Mouse (Mus musculus): ENCODE data around the gene Top2b.

DNA sequence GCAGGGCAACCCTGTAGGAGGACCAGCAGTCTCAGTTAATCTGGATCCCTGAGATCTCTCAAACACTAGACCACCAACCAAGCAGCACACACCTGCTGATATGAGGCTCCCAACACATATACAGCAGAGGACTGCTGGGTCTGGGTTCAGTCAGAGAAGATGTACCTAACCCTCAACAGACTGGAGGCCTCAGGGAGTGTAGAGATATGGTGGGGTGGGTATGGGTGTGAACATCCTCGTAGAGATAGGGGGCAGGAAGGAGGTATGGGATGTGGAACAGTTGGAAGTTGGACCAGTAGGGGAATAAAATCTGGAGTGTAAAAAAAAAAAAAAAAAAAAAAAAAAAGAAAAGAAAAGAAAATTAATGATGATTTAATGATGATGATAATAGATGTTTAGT is 5.3 kb upstream of the Top2b start:
- TF ChIP-seq ZNF384 (IDR thresholded peaks at IDR 0.05; ENCODE audit: low read depth, low read length) (no peak), CHD2 (IDR thresholded peaks at IDR 0.05; ENCODE audit: low read depth, low read length) (no peak), MAFK (IDR thresholded peaks at IDR 0.05; ENCODE audit: insufficient read depth, low read depth, low read length) (no peak), ZC3H11A (IDR thresholded peaks at IDR 0.05; ENCODE audit: borderline replicate concordance, low read depth, low read length) (no peak), HCFC1 (IDR thresholded peaks at IDR 0.05; ENCODE audit: borderline replicate concordance, insufficient read depth, low read length) (no peak)

All from ES-E14 (cell line).